Mouse (Mus musculus) E14TG2a.4 (cell line): ENCODE data around the gene D330020A13Rik.

Source experiments
- CTCF ChIP-seq: conservative IDR thresholded peaks from 2 replicates; pipeline ENCODE4 v1.5.1; 2014; ENCODE audit warnings: low read length
- POU5F1 ChIP-seq: IDR thresholded peaks from 2 replicates; pipeline ENCODE4 v1.6.1; 2014; ENCODE audit warnings: low read length, borderline replicate concordance

DNA sequence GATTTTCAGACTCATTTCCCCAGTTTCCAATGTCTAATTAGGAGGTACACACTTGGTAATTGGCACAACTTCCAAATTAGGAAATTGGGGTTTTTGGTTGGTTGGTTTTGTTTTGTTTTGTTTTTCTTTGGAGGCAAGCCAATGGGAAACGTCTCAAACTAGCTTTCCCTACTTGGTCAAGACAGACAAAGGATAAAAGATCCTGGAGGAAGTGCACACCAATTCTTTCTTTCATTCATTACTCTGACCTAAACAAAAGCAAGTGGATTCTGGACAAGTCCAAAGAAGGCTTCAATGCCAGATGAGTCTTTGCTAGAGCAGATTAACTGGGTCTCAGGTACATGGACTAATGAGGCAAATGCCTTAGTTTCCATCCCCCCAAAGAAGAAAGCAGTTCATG is 49.8 kb downstream of the D330020A13Rik start:
- TF ChIP-seq CTCF (no peak), POU5F1 (no peak)
